Mouse (Mus musculus) limb, embryonic 14.5 days (tissue): ENCODE results near the gene Lurap1l. TPM values are rescaled to one million over a fixed set of nuclear protein-coding genes. Genes with fewer than 3 reads are reported as not detected.
A peak's percentile ranks its signal among the peaks of the same experiment; 100 is the strongest.

Source experiments
- ATAC-seq: fragments of 200-750 bp; cut with Nextera tagmentation; 2 replicates; pipeline ENCODE4 v1.8.0; 2017; ENCODE audit warnings: low read depth, moderate number of reproducible peaks, moderate TSS enrichment; ENCODE audit not compliant: low FRiP score
- DNase-seq: peaks from one replicate; pipeline ENCODE4 v3.0.0-alpha.2; 2015; ENCODE audit warnings: low spot score
- H3K27ac ChIP-seq: fragments of 300-500 bp; sonication (generic); replicated peaks from 2 replicates; pipeline ENCODE4 v1.5.1; 2014; ENCODE audit warnings: low read depth, mild to moderate bottlenecking, low read length, moderate library complexity, mixed read lengths
- H3K27me3 ChIP-seq: fragments of 300-500 bp; sonication (generic); 2 replicates; pipeline ENCODE4 v1.6.1; 2014; ENCODE audit warnings: low read length, mixed read lengths; ENCODE audit not compliant: control insufficient read depth, insufficient read depth
- H3K36me3 ChIP-seq: fragments of 300-500 bp; sonication (generic); 2 replicates; pipeline ENCODE4 v1.6.1; 2014; ENCODE audit warnings: mild to moderate bottlenecking, low read length, moderate library complexity, mixed read lengths; ENCODE audit not compliant: control insufficient read depth, insufficient read depth
- H3K4me1 ChIP-seq: fragments of 300-500 bp; sonication (generic); 2 replicates; pipeline ENCODE4 v1.6.1; 2014; ENCODE audit warnings: antibody characterized with exemption, low read length, mixed read lengths; ENCODE audit not compliant: control insufficient read depth, insufficient read depth
- H3K4me2 ChIP-seq: fragments of 300-500 bp; sonication (generic); replicated peaks from 2 replicates; pipeline ENCODE4 v1.6.1; 2014; ENCODE audit warnings: low read depth, mild to moderate bottlenecking, low read length, moderate library complexity; ENCODE audit not compliant: severe bottlenecking
- H3K4me3 ChIP-seq: fragments of 300-500 bp; sonication (generic); replicated peaks from 2 replicates; pipeline ENCODE4 v1.5.1; 2014; ENCODE audit warnings: low read length
- H3K9ac ChIP-seq: fragments of 300-500 bp; sonication (generic); 2 replicates; pipeline ENCODE4 v1.6.1; 2014; ENCODE audit warnings: mild to moderate bottlenecking, low read depth, low read length, moderate library complexity; ENCODE audit not compliant: severe bottlenecking
- H3K9me3 ChIP-seq: fragments of 300-500 bp; sonication (generic); 2 replicates; pipeline ENCODE4 v1.6.1; 2016; ENCODE audit warnings: low read length; ENCODE audit not compliant: control insufficient read depth
- POLR2A ChIP-seq: fragments of 200-500 bp; IDR thresholded peaks from 2 replicates; pipeline ENCODE4 v1.8.0; 2012; ENCODE audit warnings: inconsistent platforms, mild to moderate bottlenecking, moderate library complexity, borderline replicate concordance; ENCODE audit not compliant: insufficient read depth, insufficient read length; ENCODE audit errors: extremely low read depth
- WGBS: fragments of 180-500 bp; shearing (Covaris S2); extraction: QIAGEN DNeasy Blood & Tissue Kit; methylation state at CpG from one replicate; pipeline ENCODE4 v1.1.7; 2014; 5-methylcytosine and 5-hydroxymethylcytosine counted together
- microRNA-seq: library from miRNA; unstranded; fragments of <30 nt; microRNA quantifications from one replicate; pipeline ENCODE4, GENCODE M21; 2016
- polyA plus RNA-seq, 2 experiments: library from polyadenylated mRNA; depleted of rRNA in 1 of 2; stranded (reverse) in 1 of 2; unstranded in 1 of 2; fragments of >200 nt; fragmentation: Nextera tagmentation in 1 of 2; extraction: Ambion mirVana in 1 of 2; gene quantifications; 2 replicates each; pipeline versions ENCODE4 v1.2.1 to v1.2.3; 2012 to 2014

The Lurap1l gene
- polyA plus RNA-seq, 2 experiments, result 11.0 to 23.2 TPM

DNA sequence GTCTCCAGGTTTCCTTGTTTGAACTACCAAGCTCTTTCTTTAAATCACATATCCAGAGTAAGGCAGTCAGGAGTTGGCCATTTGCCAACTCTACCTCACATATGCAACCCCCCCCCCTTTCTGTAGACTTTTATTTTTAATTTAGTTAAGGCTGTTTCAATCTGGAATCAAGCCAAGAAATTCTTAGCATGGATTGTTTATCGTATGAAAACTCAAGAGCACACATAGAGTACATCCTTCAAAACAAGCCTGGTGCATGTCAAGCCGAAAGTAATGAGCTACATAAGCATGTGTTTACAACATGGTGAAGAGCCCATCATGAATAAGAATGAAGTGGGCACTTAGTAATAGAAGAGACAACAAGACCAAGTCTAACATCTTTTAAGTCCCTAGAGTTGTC lies 45.5 kb downstream of the Lurap1l start:
- no peaks in the 10 kb centered on the region for H3K9me3 ChIP-seq
- H3K4me2 ChIP-seq, result no peak overlapping the region
- ATAC-seq, result no peak
- no peak for TF ChIP-seq POLR2A
- H3K36me3 ChIP-seq, result no peaks in the 10 kb centered on the region
- peak; percentile 44 for DNase-seq
- H3K9ac ChIP-seq, result no peak overlapping the region
- peaks cover 12% of the 10 kb centered on the region; the same call in 1 of the 2 replicates for H3K4me1 ChIP-seq
- 45% methylated on average over 2 of the region's 2 CpGs for WGBS
- H3K27ac ChIP-seq, result peak overlapping the region; percentile 19; the same call in 1 of the 2 replicates
- no peaks in the 10 kb centered on the region for H3K27me3 ChIP-seq
- no peak overlapping the region for H3K4me3 ChIP-seq

DNA sequence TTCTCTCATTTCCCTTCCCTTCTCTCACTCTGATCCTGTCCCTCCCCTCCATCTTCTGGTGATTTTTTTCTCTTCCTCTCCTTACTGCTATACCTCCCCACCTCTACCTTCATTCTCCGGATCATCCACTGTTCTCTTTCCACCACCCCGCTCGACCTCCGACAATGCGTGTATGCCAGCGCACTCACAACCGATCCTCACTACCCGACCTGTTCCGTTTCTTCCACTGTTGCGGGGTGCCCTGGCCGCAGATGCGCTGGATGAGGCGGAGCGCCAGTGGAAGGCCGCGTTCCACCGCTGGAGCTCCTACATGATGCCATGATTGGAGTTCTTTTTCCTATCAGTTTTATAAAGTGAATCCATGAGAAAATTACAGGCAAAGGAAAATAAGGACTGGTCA lies 57.1 kb downstream of the Lurap1l start:
- Histone ChIP-seq H3K36me3 (no peaks in the 10 kb centered on the region), H3K4me3 (no peak overlapping the region), H3K27me3 (no peaks in the 10 kb centered on the region), H3K27ac (no peak overlapping the region), H3K4me1 (no peaks in the 10 kb centered on the region), H3K4me2 (no peak overlapping the region), H3K9me3 (0 out of 2 replicates have a peak, but pooled peaks cover 4% of the 10 kb centered on the region), H3K9ac (no peak overlapping the region)
- ATAC-seq (no peak), DNase-seq (no peak)
- WGBS, result 93% methylated on average over 17 of the region's 17 CpGs
- TF ChIP-seq POLR2A, result no peak

GRCm38 (mm10) chr4:80971846-80972245 lies 61.4 kb downstream of the Lurap1l start:
- no peak overlapping the region for H3K4me3 ChIP-seq
- TF ChIP-seq POLR2A, result no peak

GRCm38 (mm10) chr4:80973896-80974295 lies 63.5 kb downstream of the Lurap1l start:
- no peak overlapping the region for H3K27ac ChIP-seq
- H3K36me3 ChIP-seq, result no peaks in the 10 kb centered on the region
- ATAC-seq (no peak), DNase-seq (no peak)
- H3K4me1 ChIP-seq, result no peaks in the 10 kb centered on the region
- no peaks in the 10 kb centered on the region for H3K9me3 ChIP-seq
- H3K4me2 ChIP-seq, result no peak overlapping the region
- TF ChIP-seq POLR2A, result no peak
- no peak overlapping the region for H3K4me3 ChIP-seq
- no peaks in the 10 kb centered on the region for H3K27me3 ChIP-seq
- no peak overlapping the region for H3K9ac ChIP-seq

More at GRCm38 (mm10) chr4:80971846-80972245, 61.4 kb downstream of the Lurap1l start:
- Histone ChIP-seq H3K4me1 (no peaks in the 10 kb centered on the region), H3K4me2 (no peak overlapping the region), H3K9me3 (0 out of 2 replicates have a peak, but pooled peaks cover 4% of the 10 kb centered on the region), H3K9ac (no peak overlapping the region), H3K27me3 (no peaks in the 10 kb centered on the region), H3K36me3 (no peaks in the 10 kb centered on the region), H3K27ac (no peak overlapping the region)
- ATAC-seq (no peak), DNase-seq (no peak)
- 37% methylated on average over 1 of the region's 1 CpGs for WGBS

- Histone ChIP-seq H3K27me3 (no peaks in the 10 kb centered on the region), H3K4me1 (peaks cover 2% of the 10 kb centered on the region; the same call in 1 of the 2 replicates)
These were observed 80.4 kb downstream of the Lurap1l start for GRCm38 (mm10) chr4:80990819-80991218.

DNA sequence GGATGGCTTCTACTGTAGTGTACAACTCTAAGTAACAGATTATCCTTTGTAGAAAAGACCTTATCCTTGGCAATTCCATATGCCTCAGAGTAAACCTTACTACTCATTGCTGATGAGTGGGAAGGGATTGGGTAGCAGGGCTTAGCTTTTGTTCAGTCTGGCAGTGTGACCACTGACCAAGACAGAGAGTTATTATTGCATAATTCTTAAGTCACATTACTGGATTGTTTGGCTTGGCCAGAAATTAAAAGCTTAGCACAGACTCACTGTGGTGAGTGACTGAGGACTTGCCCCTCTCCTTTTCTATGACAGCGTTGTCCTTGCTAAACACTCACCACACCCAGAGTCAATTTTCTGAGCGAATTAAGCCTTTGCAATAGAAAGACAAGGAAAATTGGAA lies 93.1 kb downstream of the Lurap1l start:
- no peak for TF ChIP-seq POLR2A
- Histone ChIP-seq H3K4me1 (0 out of 2 replicates have a peak, but pooled peaks cover 5% of the 10 kb centered on the region), H3K4me2 (no peak overlapping the region), H3K36me3 (no peaks in the 10 kb centered on the region), H3K9ac (no peak overlapping the region), H3K27me3 (no peaks in the 10 kb centered on the region), H3K27ac (no peak overlapping the region), H3K4me3 (no peak overlapping the region), H3K9me3 (no peaks in the 10 kb centered on the region)
- DNase-seq (no peak), ATAC-seq (no peak)
- 83% methylated on average over 2 of the region's 2 CpGs for WGBS

More at GRCm38 (mm10) chr4:80990819-80991218, 80.4 kb downstream of the Lurap1l start:
- ATAC-seq, result no peak
- Histone ChIP-seq H3K4me3 (no peak overlapping the region), H3K36me3 (no peaks in the 10 kb centered on the region), H3K9ac (no peak overlapping the region), H3K4me2 (no peak overlapping the region), H3K9me3 (no peaks in the 10 kb centered on the region), H3K27ac (no peak overlapping the region)
- no peak for TF ChIP-seq POLR2A
- 77% methylated on average over 1 of the region's 1 CpGs for WGBS
- DNase-seq, result no peak

Small RNA genes within 50 kb of the gene (microRNA-seq; reads per million reads assigned to microRNA genes)
- gene Gm27452, result not detected

Other genes with a start within 250 kb of the Lurap1l start
- gene Tyrp1, start 76.5 kb upstream of the Lurap1l start, polyA plus RNA-seq (2012; rRNA removed), result 0.06 and 0.14 TPM in 2 replicates
- gene Tyrp1, start 76.5 kb upstream of the Lurap1l start, polyA plus RNA-seq (2014; fragmentation: Nextera tagmentation; extraction: Ambion mirVana), result not detected in 2 replicates